Mouse (Mus musculus) CH12.LX (cell line): ENCODE measurements around the gene Il9.

Experiments
- CTCF ChIP-seq, 2 experiments: IDR thresholded peaks in 1 of 2; conservative IDR thresholded peaks in 1 of 2; 2 replicates each; pipeline ENCODE4 v1.5.1; 2011 to 2012; ENCODE audit warnings: low read depth in 2 of 2, low read length in 2 of 2, improper control_type of control experiment in 1 of 2, inconsistent platforms in 1 of 2, mild to moderate bottlenecking in 1 of 2, moderate library complexity in 1 of 2
- EP300 ChIP-seq: IDR thresholded peaks from 2 replicates; pipeline ENCODE4 v1.6.1; 2011; ENCODE audit warnings: low read length, improper control_type of control experiment
- HCFC1 ChIP-seq: IDR thresholded peaks from 2 replicates; pipeline ENCODE4 v1.6.1; 2012; ENCODE audit warnings: low read depth, mild to moderate bottlenecking, inconsistent platforms, low read length, improper control_type of control experiment
- MAZ ChIP-seq: IDR thresholded peaks from 2 replicates; pipeline ENCODE4 v1.6.1; 2012; ENCODE audit warnings: low read depth, mild to moderate bottlenecking, inconsistent platforms, low read length, improper control_type of control experiment, moderate library complexity
- MXI1 ChIP-seq: IDR thresholded peaks from 2 replicates; pipeline ENCODE4 v1.6.1; 2011; ENCODE audit warnings: mild to moderate bottlenecking, low read depth, low read length, improper control_type of control experiment
- NRF1 ChIP-seq: IDR thresholded peaks from 2 replicates; pipeline ENCODE4 v1.6.1; 2014; ENCODE audit warnings: low read depth, mild to moderate bottlenecking, inconsistent platforms, low read length, improper control_type of control experiment, moderate library complexity
- POLR2A ChIP-seq: IDR thresholded peaks from 2 replicates; pipeline ENCODE4 v1.6.1; 2011; ENCODE audit warnings: low read depth, mild to moderate bottlenecking, improper control_type of control experiment, low read length
- SIN3A ChIP-seq: IDR thresholded peaks from 2 replicates; pipeline ENCODE4 v1.6.1; 2012; ENCODE audit warnings: low read length, improper control_type of control experiment, inconsistent platforms
- TCF12 ChIP-seq: IDR thresholded peaks from 2 replicates; pipeline ENCODE4 v1.6.1; 2014; ENCODE audit warnings: low read depth, mild to moderate bottlenecking, inconsistent platforms, low read length, improper control_type of control experiment
- USF1 ChIP-seq: IDR thresholded peaks from 2 replicates; pipeline ENCODE4 v1.6.1; 2014; ENCODE audit warnings: low read depth, mild to moderate bottlenecking, inconsistent platforms, low read length, improper control_type of control experiment
- ZNF384 ChIP-seq: IDR thresholded peaks from 2 replicates; pipeline ENCODE4 v1.6.1; 2012; ENCODE audit warnings: low read depth, low read length, improper control_type of control experiment, inconsistent platforms

- TF ChIP-seq MAZ (no peak), TCF12 (no peak), ZNF384 (no peak), POLR2A (no peak), CTCF (conservative IDR thresholded peaks at IDR 0.05 in 1 of 2, IDR thresholded peaks at IDR 0.05 in 1 of 2; ENCODE audit: low read depth in 2 of 2, low read length in 2 of 2) (no peak), NRF1 (no peak), MXI1 (no peak), SIN3A (no peak), EP300 (no peak), USF1 (no peak), HCFC1 (no peak)
These were observed 44.8 kb upstream of the Il9 start for GRCm38 (mm10) chr13:56526871-56527270.
